Mouse (Mus musculus): Measurements from ENCODE around the gene Zfp341.
A peak's percentile ranks its signal among the peaks of the same experiment; 100 is the strongest.

Gene Zfp341

GRCm38 (mm10) chr2:154638521-154638920 lies 25.4 kb downstream of the Zfp341 start:
- DNase-seq = no peak

DNA sequence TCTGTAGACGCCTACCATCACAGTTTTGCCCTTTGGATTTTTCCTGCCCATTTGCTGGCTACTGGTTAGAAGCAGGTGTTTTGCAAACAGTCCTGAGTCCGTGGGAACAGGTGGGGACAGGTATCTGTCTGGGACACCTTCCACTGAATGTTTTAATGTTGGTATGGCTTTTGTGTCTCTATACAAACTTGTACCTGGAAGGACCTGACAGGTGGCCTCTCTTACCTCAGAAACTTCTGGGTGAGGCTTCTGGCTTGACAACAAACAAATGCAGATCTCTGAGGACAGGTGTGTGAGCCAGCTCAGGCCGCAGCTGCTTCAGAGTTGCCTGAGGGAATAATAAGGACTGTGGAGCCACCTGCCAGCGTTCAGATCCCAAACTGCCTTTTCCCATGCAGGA lies 26.0 kb downstream of the Zfp341 start:
- no peak for DNase-seq

GRCm38 (mm10) chr2:154641176-154641575 lies 28.1 kb downstream of the Zfp341 start:
- DNase-seq = no peak

DNA sequence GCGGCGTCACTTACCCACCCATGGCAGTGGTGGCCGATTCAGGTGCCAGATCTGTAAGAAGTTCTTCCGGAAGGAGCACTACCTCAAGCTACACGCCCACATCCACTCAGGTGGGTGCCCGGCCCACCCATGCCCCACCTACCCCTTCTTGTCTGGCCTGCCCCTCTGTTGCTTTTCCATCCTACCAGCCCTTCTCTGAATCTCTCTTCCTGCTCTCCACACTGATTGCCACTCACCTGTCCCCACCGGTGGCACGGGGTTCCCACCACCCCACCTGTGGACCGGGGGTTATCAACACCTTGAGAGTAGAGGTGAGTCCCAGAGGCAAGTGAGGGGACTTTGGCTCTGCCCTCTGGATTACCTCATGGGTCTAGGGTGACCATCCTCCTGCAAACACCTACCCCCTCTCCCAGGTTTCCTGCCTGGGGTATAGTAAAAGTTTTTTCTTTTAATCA lies 28.9 kb downstream of the Zfp341 start:
- DNase-seq = no peak

- no peak for DNase-seq
Observed at GRCm38 (mm10) chr2:154642712-154643385, 29.8 kb downstream of the Zfp341 start.

DNA sequence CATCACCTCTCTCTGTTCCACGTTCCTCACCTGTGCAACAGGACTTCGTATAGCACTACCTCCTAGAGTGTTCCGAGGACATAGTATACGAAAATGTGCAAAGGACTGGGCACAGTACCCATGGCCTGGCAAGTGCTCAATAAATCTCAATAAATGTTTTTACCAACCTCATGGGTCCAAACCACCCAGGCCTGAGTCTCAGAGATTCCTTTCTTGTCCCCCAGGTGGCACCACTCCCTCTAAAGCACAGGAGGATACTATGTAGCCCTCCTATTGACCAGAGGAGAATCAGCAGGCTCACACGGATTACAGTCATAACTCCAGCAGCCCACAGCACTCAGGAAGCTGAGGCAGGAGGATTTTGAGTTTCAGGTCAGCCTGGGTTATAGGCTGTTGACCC lies 33.5 kb downstream of the Zfp341 start:
- no peak for DNase-seq

DNA sequence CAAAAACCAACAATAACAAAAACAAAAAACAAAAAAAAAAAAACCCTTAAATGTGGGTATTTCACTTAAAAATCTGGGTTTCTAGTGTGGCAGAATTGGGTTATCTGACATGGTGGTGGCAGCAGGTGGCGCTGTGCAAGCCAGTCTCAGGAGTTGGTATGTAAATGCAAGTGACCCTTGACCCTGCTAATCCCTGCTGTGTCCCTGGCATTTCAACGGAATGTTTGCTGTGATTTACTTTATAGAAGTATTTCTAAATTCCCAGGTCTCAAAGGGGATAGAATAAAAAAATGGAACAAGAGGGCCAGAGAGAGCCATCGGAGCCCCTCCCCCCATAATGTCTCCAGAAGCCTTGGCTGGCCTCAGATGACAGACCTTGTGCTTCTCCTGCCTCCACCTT lies 35.0 kb downstream of the Zfp341 start:
- DNase-seq = no peak

- no peak for DNase-seq
Observed at GRCm38 (mm10) chr2:154650404-154650803, 37.3 kb downstream of the Zfp341 start.

GRCm38 (mm10) chr2:154651363-154651762 lies 38.3 kb downstream of the Zfp341 start, which contains the start of gene Chmp4b:
Chmp4b (plus strand) TSS chr2:154651705.
- DNase-seq = no peak

DNA sequence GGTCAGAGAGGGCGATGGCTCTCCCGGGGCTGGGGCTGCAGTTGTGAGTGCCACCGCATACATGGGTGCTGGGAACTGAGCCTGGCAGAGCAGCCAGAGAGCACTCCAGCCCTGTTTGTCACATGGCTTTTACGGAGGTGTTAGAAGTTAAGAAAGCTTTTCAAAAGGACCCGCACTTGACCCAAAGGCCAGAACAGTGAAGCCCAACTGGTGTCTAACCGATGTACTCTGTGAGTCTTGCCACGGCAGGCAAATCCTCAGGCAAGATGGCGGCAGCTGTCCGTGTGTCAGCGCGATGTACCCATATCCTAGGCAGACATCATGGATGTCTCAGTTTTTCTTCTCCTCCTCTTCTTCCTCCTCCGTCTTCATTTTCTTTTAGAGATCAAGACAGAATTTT lies 41.9 kb downstream of the Zfp341 start:
- no peak for DNase-seq

DNA sequence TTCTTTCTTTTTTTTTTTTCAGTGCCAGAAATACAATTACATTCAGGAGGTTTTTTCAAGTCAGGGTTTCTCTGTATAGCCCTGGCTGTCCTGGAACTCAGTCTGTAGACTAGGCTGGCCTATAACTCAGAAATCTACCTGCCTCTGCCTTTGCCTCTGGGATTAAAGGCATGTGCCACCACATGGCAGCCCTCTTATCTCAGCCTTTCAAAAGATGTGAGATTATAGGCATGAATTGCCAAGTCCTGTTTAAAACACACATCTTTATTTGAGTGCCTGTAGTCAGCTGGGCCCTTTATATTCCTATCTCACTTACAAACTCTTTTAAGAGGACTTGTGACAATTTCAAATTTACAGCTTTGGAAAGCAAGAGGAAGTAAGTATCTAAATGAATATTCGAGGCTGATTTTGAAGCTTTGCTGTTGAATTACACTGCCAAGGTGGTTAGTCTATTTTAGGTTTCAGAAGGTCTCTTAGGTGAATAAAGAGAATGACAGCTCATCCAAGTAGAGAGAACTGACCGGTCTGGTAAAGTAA lies 42.8 kb downstream of the Zfp341 start:
- no peak for DNase-seq

DNA sequence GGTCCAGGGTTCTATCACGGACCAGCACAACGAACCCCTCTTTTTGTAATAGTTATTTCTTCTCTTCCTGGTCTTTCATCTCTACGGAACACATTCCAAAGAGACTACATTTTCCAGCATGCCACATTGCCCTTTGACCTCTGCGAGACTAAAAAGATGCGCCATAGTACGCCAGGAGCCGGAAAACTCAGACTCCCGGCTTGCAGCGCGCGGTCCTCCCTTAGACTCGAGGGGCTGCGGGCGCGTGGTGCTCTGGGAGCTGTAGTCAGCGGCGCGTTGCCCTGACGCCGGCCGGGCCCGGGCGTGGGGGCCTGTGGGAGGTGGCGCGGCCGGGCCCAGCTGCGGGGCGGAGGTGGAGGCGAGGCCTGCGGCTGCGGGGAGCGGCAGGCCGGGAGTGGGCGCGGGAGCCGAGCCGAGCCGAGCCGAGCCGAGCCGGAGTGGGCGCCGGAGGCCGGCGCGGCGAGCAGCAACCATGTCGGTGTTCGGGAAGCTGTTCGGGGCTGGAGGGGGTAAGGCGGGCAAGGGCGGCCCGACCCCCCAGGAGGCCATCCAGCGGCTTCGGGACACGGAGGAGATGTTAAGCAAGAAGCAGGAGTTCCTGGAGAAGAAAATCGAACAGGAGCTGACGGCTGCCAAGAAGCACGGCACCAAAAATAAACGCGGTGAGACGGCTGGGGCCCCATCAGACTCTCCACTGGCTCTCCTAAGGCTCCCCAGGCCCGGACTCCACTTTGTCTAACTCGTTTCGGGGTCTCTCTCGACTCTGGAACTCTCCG lies 43.8 kb downstream of the Zfp341 start:
- peak; percentile 98 for DNase-seq

DNA sequence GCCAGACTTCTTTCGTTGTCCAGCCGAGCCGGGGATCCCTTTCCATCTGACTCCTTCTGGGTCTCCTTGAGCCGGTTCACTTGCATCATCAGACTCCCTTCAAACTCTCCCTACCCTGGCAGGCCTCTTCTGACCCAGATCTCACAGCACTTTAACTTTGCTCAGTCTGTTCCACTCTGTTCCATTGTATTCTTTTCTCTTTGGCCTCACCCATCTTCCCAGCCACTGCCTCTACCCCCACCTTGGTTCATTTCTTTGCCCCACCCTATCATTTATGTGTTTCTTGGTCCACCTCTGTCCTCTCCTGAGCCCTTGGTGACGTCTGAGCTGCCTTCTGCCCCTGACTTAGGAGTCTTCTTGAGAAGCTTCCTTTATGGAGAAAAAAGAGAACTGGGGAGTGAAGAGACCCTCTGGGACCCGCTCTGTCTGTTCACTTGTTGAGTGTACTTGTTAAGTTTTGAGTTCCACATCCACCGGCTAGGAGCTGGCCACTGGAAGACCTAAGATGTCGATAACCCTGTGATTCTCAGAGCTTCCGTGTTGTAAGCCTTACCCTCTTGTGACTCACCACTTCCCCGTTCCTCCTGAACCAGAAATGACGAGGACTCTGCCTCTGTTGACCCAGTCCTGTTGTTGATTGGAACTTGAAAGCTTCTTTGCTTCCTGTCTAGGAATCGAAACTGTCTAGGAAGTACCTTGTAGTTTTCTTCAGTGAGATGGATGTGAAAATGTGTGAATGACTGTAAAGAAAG lies 44.6 kb downstream of the Zfp341 start:
- DNase-seq = no peak

GRCm38 (mm10) chr2:154659070-154659469 lies 46.0 kb downstream of the Zfp341 start:
- DNase-seq = no peak

- no peak for DNase-seq
Observed at GRCm38 (mm10) chr2:154659531-154660074, 46.5 kb downstream of the Zfp341 start.

- no peak for DNase-seq
Observed at GRCm38 (mm10) chr2:154668680-154669079, 55.6 kb downstream of the Zfp341 start.

DNA sequence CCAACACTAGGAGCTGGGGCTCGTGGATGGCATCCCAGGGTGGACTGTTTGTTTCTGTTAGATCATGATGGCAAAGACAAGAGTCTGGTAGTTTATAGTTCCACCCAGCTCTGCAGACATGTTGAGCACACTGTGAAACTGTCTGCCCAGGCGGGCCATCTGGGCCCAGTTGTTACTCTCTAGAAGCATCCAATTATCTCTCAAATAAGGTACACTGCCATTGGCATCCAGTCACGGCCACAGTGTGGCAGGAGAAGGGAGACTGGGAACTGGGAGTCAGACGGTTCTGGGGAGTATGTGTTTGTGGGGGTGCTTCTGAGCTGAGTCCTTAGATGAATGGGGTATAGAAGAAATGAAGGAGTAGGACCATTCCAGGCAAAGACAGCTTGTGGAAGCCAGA lies 57.0 kb downstream of the Zfp341 start:
- peak; percentile 27 for DNase-seq

- DNase-seq = no peak
Observed at GRCm38 (mm10) chr2:154670741-154671140, 57.6 kb downstream of the Zfp341 start.

DNA sequence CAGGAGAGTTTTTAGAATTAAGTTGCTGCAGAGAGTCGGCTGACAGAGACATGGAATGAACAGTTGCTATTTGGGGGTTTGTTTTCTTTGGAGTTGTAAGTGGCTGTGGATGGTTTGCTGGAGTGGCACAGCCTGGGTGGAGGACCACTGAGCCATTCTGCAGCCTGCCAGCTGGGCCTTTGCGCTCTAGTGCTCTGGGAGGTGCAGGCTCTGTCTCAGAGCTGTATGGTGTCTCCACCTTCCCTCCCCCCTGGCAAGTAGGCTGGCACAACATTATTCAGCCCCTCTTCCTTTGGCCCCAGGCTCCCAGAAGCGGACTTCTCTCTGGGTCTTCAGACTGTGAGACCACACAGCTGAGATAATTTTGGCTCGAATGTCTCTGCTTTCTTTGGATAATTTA lies 60.9 kb downstream of the Zfp341 start:
- peak; percentile 10 for DNase-seq

- peak; percentile 72 for DNase-seq
Observed at GRCm38 (mm10) chr2:154676653-154677609, 63.8 kb downstream of the Zfp341 start.

- DNase-seq = peak; percentile 70
Observed at GRCm38 (mm10) chr2:154677651-154678139, 64.6 kb downstream of the Zfp341 start.

DNA sequence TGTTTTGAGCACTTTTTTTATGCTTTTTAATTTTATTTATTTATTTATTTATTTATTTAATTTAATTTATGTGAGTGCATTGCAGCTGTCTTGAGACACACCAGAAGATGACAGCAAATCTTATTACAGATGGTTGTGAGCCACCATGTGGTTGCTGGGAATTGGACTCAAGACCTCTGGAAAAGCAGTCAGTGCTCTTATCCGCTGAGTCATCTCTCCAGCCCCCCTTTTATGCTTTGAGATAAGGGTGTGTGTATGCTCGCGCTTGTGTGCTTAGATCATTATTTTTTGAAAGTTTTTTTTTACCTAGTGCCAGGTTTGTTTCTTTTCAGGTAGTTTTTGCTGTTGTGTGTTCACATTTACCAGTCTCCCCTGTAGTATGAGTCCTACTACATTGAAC lies 65.9 kb downstream of the Zfp341 start:
- DNase-seq = no peak
